Mouse (Mus musculus): ENCODE measurements around the gene 0610030E20Rik.

The 0610030E20Rik gene

DNA sequence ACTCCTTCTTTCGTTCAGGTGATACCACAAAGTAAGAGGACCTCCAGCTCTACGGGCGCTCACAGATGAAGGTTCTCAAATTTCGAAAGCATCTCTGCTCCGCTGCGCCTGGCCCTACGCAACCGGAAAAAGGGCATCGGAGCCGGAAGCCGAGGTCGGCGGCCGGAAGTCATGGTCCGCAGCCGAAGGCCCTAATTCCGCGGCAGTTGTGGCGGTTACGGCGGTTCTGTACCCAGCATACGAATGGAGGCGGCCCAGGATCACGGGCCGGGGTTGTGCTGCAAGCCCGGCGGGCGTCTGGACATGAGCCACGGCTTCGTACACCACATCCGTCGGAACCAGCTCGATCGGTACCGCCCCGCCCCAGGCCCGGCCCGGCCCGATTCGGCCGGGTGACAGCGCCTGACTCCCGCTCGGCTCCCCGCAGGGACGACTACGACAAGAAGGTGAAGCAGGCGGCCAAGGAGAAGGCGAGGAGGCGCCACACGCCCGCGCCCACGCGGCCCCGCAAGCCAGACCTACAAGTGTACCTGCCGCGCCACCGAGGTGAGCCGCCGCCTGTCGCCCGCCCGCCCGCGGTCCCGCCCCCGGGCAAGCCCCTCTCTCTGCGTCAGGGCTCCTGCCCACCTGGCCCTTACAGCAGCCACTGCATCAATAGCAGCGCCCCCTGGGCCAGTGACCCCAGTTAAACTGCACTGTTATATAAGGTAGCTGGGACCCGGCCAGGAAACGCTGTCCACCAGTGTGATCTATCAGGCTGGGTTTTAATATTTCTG lies at the start of gene 0610030E20Rik:
Gene 0610030E20Rik (plus strand): TSS at position 152 of the 776 bp plus-strand sequence.
- DNase-seq (ENCODE audit: low read depth, low spot score), result no peak

DNA sequence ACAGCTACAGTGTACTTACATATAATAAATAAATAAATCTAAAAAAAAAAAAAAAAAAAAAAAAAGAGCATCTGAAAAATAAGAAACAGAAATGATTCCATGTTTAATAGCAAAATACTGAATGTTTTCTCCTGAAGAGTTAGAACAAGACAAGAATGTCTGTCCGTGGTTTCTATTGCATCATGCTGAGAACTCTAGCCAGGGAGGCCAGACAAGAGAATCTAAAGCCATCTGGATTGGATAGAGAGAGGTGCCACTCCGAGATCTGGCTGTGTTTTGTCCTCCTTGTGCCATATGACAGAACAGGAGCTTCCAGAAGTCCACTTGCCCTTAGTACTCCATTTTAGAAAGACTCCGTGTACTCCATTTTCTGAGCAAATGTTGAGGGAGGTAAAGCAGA lies 49.3 kb upstream of the 0610030E20Rik start:
- no peak for DNase-seq (ENCODE audit: low read depth, low spot score)

DNA sequence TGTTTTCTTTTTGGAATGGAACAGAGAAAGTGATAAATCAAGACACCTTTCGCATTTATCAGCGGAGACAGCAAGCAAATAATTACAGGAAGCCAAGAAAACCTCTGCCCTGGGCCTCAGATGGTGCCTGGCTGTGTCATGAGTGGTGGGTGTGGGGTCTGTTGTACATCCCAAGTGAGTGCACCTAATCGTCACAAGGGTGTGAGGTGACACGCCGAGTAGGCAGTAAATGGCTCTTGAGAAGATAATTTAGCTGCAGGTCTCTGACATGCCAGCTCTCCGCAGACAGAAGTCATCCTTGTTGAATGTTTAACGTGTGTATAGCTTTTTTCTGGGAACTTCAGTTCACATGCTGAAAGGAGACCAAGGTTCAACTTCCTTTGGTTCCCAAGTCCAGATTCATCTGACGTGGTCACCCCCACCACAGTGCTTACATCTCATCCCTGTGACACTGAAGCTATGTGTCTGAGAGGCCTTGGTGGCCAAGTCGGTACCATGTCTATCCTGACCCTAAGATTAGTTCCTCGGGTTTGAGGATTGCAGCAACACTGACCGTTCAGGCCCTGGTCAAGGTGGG lies 44.7 kb upstream of the 0610030E20Rik start:
- DNase-seq (ENCODE audit: low read depth, low spot score), result no peak

DNA sequence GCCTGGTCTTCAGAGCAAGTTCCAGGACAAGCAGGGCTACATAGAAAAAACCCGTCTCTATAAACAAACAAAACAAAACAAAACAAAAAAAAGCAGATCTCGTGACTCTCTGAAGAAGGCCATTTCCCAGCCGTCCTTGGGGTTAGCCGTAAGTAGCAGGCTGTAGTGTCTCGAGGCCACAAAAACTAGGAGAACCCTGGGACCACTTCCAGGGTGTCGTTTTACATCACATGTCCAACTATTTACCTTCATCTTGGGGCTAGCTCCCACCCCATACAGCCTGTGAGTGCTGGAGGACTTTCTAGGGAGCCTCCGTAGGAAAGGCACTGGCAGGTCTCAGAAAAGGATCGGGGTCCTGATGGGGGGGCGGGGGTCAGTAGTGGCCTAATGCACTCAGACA lies 43.6 kb upstream of the 0610030E20Rik start:
- DNase-seq (ENCODE audit: low read depth, low spot score), result no peak

DNA sequence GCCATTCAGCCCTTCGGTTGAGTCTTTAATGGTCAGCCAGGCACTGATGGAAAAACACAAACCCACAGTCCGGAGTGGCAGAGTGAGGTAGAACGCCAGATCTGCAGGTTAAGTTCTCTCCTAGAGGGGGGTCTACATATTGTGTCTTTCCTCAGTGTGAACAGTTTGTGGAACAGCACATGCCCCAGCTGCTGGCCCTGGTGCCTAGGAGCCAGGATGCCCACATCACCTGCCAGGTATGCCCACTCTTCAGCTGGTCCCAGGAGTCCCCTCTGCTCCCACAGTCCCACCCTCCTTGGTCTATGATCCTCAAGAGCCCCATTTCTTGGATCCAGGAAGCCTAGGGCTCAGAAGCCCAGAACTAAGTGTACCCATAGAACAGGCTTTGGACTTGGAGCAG lies 34.9 kb upstream of the 0610030E20Rik start:
- DNase-seq (ENCODE audit: low read depth, low spot score), result no peak

DNA sequence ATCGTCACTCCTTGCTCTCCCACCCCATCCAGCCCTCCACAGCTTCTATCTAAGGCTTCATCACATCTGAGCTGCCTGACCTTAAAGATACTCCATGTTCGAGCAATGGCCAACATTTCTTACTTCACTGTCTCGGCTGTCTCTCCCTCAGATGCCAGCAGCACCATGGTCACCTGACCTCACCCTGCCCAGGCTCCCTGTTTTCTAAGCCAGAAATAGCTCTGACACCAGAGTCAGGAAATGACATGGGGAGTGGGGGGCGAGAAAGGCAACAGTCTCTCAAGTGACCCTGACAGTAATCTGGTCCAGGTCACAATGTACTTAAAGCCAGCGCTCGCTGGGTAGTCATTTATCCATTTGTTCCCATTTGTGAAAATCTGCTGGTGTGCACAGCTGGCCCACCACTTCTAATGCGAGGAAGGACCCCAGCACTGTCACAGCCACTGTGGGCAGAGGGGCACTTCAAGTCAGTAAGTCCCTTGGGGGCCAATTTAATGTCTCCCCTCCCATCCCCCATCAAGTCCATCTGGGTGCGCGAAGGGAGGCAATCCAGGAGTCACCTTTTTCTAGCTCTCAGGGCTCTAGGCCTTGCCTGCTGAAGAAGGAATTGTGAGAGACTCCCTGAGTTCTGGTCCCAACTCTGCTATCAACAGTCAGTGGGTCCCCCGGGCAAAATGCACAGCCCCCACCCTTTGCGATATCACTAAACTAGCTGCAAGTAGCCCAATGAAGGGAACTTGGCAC lies 33.8 kb upstream of the 0610030E20Rik start:
- DNase-seq (ENCODE audit: low read depth, low spot score), result no peak

DNA sequence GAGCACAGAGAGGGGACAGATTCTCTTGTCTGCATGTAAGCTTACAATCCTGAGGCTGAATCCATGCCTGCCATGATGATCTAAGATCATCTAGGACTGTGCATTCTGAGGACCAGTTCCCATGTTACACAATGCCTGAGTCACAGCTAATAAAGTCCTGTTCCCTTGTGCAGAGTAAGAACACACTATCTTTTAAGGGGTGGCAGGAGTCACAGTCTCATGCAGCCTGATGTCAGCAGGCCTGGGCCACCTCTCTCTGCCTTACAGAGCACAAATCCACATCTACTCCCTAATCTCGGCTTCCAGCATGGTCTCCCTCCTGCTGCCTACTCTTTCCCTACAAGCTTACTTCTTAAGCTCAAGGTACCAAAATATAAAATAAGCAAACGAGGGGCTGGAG lies 31.7 kb upstream of the 0610030E20Rik start:
- no peak for DNase-seq (ENCODE audit: low read depth, low spot score)

DNA sequence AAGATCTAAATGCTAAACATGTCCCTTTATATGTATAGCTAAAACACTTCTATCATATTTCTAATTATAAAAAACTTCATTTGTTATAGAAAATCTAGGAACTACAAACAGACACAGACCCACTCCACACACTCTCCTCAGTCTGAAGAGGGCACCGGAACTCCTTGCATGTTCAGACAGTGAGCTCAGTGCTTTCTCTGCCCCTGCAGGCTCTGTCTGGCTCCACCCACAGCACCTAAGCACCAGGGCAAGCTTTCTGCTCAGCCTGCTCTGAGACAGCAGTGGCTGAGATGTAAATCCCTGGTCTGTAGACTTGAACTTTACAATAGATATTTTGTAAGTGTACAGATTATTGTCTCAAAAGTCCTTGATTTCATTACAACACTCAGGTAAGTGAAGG lies 31.1 kb upstream of the 0610030E20Rik start:
- no peak for DNase-seq (ENCODE audit: low read depth, low spot score)

DNA sequence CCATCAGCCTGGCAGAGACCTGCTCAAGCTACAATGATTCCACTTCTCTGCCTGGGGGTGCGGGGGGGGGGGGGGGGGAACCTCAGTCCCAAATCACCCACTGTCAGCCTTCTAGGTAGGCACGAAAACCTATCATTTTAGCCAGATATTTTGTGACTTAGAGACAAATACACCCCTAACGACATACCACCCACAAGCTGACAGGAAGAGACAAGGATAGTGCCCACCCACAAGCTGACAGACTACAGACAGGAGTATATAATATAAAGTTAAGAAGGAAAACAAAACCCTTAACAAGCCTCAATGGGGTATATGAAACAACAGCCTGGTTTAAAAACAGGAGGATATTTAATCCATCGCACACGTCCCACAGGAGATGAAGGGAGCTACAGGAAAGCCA lies 28.7 kb upstream of the 0610030E20Rik start:
- no peak for DNase-seq (ENCODE audit: low read depth, low spot score)

DNA sequence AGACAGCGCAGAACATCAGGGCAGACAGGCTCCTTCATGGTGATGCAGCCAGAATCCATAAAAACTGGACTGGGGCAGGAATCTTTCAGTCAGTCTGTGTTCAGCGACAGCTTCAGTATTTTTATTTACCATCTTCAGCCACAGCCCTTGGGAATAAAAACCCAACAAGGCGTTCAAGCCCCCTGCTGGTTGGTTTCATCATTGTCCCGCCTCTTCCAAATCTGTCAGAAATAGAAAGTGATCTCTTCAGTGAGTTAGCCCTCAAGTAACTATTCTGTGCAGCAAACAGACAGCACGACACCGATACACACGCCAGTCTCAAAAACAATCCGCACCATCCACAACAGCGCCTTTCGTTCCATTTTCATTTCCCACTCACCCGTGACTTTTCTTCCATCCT lies 28.1 kb upstream of the 0610030E20Rik start:
- DNase-seq (ENCODE audit: low read depth, low spot score), result peak; percentile 11

DNA sequence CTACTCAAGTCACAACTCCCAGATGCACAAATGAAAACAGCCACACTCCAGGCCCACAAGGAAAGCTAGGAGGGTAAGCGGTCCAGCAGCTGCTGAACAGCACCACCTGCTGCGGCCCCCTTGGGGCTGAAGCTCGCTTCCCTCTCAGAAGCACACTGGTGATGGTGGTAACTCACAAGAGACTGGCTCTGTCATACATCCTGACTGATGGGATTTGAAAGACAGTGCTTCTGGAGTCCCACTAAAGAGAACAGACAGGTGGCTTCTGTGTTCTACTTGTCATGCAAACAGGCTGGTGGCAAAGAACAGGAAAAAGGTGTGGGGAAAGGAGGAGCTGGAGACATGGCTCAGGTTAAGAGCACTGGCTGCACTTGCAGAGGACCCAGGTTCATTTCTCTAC lies 24.2 kb upstream of the 0610030E20Rik start:
- DNase-seq (ENCODE audit: low read depth, low spot score), result no peak

DNA sequence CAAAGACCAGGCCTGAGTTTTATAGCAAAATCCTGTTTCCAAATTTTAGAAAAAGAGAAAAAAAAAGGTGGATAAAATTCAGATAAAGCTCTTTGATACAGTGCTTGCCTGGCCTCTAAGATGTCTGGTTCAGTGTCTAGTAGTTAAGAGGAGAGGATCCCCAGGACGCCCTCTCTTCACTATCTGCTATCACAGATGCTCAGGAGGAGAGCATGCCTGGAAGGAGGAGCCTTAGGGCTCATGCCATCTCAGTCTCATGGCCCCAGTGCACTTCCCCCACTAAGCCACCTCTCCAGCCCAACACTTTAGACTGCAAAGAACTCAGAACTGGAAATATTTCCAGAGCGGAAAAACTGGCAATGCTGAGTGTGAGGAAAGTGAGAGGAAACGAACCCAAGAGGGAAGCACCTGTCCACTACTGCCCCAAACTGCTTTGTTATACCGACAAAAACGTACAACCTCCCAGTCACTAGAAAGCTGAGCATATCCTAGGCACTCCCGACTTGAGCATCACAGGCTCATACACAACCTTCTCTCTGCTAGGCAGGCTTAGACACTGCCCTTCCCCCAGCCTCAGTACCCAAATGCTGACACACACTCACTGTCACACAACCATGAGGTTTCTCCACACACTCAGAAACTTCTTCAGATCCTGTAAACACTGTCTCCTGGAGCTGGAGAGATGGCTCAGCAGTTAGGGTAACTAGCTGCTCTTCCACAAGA lies 23.2 kb upstream of the 0610030E20Rik start:
- no peak for DNase-seq (ENCODE audit: low read depth, low spot score)

DNA sequence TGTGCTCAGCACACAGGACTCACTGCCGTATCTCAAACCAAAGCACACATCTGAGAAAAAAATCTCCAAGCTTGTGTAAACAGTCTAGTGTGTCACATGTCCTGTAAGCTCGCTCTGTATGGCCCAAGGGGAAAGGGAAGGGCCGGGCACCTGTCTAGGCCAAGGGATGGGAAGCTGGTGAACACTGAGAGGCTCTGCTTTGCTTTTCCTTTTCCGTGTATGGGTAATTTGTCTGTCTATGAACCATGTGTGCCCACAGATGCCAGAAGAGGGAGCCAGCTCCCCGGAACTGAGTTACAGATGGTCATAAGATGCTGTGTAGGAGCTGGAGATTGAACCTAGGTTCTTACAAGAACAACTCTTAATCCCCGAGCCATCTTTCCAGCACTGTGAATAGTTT lies 20.8 kb upstream of the 0610030E20Rik start:
- DNase-seq (ENCODE audit: low read depth, low spot score), result no peak

DNA sequence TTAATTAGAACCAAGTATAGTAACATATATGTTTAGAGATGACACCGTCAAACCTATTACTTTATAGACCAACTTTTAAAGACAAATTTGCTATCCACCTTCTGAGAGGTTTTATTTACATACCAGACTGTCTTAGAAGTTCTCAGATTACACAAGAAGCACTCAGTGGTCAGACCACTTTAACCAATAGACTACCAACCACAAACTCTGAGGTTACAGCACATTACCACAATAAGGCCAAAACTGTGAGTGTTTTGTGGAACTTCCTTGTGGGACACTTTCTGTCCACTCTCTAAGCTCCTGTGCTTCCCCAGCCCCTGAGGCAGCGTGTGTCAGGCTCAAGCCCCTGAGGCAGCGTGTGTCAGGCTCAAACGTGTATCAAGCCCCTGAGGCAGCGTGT lies 18.1 kb upstream of the 0610030E20Rik start:
- DNase-seq (ENCODE audit: low read depth, low spot score), result no peak

DNA sequence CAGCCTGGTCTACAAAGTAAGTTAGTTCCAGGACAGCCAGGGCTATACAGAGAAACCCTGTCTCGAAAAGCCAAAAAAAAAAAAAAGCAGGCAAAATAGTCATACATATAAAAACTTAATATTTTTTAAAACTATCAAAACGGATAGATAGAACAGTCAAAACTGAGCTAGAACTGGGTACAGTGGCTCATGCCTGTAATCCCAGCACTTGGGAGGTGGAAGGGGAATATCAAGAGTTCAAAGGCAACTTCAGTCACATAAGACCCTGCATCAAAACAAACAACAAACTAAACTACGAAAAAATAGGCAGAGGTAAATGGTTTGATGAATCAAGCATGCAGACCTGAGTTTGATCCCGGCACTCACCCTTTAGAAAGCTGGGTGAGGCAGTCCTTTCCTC lies 17.0 kb upstream of the 0610030E20Rik start:
- no peak for DNase-seq (ENCODE audit: low read depth, low spot score)

DNA sequence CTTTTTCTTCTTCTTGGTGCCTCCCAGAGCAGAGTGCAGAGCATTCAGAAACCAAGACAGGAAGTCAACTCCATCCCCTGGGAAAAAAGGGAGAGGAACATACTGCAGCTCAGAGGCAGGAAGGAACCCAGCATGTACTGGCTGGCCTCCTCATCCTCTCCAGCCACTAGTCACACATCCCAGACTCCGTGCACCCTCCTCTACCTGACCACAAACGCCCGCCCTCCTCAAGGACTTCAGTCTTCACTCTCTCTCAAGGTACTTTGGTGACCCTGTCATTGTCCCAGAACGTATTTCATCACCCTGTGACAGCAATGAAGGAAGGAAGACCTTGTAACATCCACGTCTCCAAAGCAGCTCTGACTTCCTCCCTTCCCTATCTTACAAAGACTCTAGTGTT lies 14.0 kb upstream of the 0610030E20Rik start:
- no peak for DNase-seq (ENCODE audit: low read depth, low spot score)

DNA sequence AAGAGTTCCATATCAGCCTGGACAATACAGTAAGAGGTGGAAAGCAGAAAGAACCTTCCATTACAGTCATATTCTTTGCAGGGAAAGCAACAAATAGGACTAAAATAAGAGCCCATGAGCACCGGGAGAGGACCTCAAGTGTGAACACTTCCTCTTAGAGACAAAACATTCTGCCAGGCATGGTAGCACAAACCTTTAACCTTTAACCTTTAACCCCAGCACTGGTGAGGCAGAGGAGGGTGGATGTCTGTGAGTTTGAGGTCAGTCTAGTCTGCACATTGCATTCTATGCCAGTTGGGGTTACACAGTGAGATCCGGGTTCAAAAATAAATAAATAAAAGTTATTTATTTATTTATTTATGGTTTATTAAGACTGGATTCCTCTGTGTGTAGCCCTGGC lies 6.6 kb upstream of the 0610030E20Rik start:
- DNase-seq (ENCODE audit: low read depth, low spot score), result no peak

DNA sequence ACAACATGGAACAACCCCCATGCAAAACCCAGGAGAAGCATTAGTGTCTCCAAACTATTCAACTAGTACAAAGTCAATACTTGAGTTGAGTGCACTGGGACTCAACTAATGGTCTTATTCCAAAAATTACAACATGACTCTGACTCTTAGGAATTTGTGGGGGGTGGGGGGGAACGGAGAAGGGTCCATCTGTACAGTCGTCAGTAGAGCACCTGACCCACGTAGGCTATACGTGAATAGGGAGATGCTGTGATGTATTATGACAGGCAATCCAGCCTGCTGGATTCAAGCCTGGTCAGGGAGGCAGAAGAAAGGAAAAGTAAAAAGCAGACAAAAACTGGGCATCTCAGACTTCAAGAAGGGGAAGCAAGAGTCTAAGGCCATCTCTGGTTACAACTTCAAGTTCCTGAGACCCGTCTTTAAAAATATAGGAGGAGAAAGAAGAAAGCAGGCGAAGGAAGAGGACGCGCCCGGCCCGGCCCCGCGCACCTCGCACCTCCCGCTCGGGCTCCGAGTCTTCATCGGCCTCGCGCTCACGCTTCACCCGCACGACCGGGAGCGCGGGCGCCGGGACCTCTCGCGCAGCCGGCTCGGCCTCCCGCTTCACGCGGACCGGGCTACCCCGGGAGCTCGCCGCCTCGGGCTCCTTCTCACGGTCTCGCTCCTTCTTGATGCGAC lies 2.6 kb upstream of the 0610030E20Rik start:
- DNase-seq (ENCODE audit: low read depth, low spot score), result no peak

DNA sequence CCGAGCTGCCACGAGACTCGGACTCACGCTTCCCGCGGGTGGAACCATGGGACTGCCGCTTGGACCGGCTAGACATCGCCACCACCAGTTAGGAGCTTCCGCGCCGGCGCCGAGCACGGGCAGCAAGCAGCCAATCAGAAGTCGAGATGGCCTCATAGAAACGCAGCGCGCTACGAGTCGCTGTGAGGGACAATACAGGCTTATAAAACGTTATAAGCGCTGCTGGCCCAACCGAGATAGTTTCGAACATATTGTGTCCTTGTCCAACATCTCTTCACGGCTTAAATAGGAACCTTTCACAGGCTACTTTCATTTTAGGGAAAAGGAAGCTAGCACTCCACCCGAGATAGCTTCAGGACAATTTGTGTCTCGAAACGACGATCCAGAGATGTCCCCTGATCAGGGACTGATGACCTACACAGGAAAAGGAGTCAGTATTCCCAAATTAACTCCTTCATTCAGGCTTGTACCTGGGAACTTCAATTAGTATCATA lies 2.0 kb upstream of the 0610030E20Rik start, which contains the start of gene Usp39:
Gene Usp39 (minus strand): TSS at position 111 of the 494 bp plus-strand sequence.
- peak; percentile 80 for DNase-seq (ENCODE audit: low read depth, low spot score)

DNA sequence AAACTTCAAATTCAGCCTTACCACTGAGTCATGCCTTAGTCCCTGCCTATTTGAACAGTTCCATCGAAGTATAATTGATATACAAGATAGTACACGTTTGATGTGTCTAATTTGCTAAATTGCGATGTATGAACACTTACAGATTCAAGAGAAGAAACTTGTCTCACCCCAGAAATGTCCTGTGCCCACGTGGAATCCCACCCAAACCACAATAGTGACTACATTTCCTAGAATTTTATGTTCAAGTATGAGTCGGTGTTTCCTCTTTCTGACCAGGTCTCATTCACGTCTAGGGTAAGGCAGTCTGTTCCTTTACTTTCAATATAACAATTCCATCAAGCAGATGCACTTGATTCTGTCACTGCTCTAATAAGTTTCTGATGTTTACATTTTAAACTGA lies 1.5 kb upstream of the 0610030E20Rik start:
- no peak for DNase-seq (ENCODE audit: low read depth, low spot score)

DNA sequence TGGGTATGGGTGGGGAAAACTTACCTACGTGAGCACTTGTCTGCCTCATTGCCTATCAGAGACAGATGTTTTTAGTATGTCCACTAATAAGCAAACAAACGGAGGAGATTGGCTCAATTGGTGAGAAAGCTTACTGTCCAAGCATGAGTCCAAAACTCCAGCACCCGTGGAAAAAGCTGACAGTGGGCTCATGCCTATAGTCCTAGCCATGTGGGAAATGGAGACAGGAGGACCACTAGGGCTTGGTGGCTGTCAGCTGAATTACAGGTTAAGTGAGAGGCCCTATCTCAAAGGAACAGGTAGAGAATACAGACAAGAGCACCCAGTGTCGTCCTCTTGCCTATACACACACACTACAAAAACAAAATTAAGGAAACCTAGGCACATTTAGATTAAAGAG lies 856 bp upstream of the 0610030E20Rik start:
- no peak for DNase-seq (ENCODE audit: low read depth, low spot score)
